Mouse (Mus musculus) monocyte, adult 5-6 weeks (primary cell): Measurements from ENCODE around the gene Fcgrt. TPM values are rescaled to one million over a fixed set of nuclear protein-coding genes. Genes with fewer than 3 reads are reported as not detected.

Experiments
- ATAC-seq: fragments of 153-309, 156-312 bp; replicated peaks from 2 replicates; pipeline ENCODE4 v1.8.0; 2017; ENCODE audit warnings: mild to moderate bottlenecking; ENCODE audit not compliant: low TSS enrichment, insufficient number of reproducible peaks, severe bottlenecking, poor library complexity, low FRiP score
- total RNA-seq: library from RNA; stranded (forward); fragments of 200-1000, 200-491, 200-594 nt; gene quantifications from 3 replicates; pipeline ENCODE4 v1.2.3, GENCODE M21; 2017

The Fcgrt gene
- total RNA-seq, 1 experiment from 2014 or later, result 100 TPM

GRCm38 (mm10) chr7:45092048-45092447, 11.6 kb downstream of the Fcgrt start, which contains the start of gene Rcn3:
Rcn3 (minus strand) TSS chr7:45092221.
- ATAC-seq, result no peak

GRCm38 (mm10) chr7:45091001-45091990, 12.4 kb downstream of the Fcgrt start:
- peak; percentile 41; the same call in 1 of the 2 replicates for ATAC-seq

GRCm38 (mm10) chr7:45090251-45090977, 13.2 kb downstream of the Fcgrt start:
- no peak for ATAC-seq

GRCm38 (mm10) chr7:45088597-45088996, 15.1 kb downstream of the Fcgrt start:
- ATAC-seq, result no peak

GRCm38 (mm10) chr7:45086084-45086483, 17.6 kb downstream of the Fcgrt start:
- no peak for ATAC-seq

DNA sequence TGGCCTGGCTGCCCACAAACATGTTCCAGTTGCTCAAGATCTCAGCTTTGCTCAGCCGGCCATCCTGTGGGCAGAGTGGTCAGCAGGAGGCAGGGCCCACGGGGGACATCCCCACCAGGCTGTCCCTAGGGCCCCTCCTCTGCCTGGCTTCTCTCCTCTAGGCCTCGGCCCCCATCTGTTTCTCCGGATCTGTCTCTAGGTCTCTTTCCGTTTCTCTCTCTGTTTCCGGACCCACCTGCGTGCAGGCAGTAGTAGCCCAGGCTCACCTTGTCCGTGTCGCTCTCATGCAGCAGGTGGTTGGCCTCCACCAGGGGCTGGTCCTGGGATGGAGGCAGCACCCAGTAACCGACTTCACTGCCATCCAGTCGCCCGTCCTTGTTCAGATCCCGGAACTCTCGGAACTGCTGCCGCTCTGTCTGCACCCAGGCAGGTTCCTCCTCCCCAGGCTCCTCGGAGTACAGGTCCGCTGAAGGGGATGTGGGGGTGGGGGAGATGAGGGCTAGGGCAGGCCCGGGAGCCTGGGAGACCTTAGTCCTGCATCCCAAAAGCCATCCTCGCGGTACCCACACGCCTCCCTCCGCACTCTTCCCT, 20.3 kb downstream of the Fcgrt start:
- peak; percentile 2; the same call in 1 of the 2 replicates for ATAC-seq

GRCm38 (mm10) chr7:45082401-45083299, 21.0 kb downstream of the Fcgrt start:
- peak; percentile 82 for ATAC-seq

GRCm38 (mm10) chr7:45081016-45081415, 22.6 kb downstream of the Fcgrt start:
- ATAC-seq, result no peak

- ATAC-seq, result peak; percentile 30; the same call in 1 of the 2 replicates
Observed at GRCm38 (mm10) chr7:45079856-45080255, 23.8 kb downstream of the Fcgrt start.

DNA sequence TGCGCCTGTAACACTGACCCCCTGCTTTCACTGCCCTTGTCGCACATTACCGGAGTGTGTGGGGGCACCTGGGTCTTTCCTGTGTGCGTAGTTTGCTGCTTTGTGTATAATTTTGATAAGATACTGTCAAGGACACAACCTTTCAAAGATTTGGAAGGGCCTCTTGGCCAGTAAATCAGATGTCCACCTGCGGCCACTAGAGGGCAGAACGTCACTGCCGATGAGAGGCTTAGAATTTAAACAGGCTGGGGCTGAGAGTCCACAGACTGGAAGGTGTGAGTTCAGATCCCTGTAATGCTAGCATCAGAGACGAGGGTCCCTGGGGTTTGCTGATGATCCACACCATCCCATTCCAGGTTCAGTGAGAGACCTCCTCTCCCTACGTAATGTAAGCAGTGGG, 25.1 kb downstream of the Fcgrt start:
- ATAC-seq, result peak; percentile 10; the same call in 1 of the 2 replicates

- no peak for ATAC-seq
Observed at GRCm38 (mm10) chr7:45077829-45078228, 25.8 kb downstream of the Fcgrt start.

GRCm38 (mm10) chr7:45077322-45077721, 26.3 kb downstream of the Fcgrt start:
- no peak for ATAC-seq

- ATAC-seq, result no peak
Observed at GRCm38 (mm10) chr7:45076501-45076900, 27.1 kb downstream of the Fcgrt start.

DNA sequence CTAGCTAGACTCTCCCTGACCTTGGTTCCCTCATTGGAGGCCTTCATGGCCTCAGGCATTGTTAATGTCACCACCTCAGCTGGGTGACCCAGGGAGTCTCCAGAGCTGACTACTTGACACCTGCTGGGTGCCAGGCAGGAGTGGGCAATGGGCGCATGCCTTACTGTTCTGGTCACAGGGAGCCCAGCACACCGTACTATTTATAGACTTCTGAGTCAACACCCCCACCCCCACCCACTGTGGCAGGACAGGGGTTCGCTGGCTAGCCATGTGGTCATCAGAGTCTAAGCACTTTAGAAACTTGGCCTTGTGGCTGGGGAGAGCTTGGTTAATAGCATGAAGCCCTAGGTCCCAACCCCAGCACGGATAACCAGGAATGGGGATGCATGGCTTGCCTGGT, 28.2 kb downstream of the Fcgrt start:
- no peak for ATAC-seq

- ATAC-seq, result no peak
Observed at GRCm38 (mm10) chr7:45073949-45074348, 29.7 kb downstream of the Fcgrt start.

GRCm38 (mm10) chr7:45073171-45073707, 30.4 kb downstream of the Fcgrt start:
- ATAC-seq, result 0 out of 2 replicates have a peak, but pooled peaks have one; percentile 11

- ATAC-seq, result no peak
Observed at GRCm38 (mm10) chr7:45072230-45072629, 31.4 kb downstream of the Fcgrt start.

DNA sequence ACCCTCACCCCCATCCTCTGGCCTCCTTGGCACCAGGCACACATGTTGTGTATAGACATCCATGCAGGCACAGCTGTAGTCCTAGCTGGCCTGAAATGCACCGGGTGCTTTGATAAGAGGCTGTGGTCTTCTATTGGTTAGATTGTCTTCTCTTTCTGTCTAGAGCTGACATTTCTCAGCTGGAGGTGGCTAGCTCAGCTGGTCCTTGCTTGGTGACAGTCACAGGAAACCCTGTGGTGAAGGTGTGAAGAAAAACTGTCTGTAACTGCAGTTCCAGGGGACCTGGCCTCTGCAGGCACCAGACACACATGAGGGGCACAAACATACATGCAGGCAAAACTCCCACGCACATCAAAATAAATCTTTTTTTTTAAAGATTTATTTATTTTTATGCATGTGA, 34.0 kb downstream of the Fcgrt start:
- no peak for ATAC-seq
